Mouse (Mus musculus): ENCODE measurements around the gene Ctnna3.
"Not testable (repeated sequence)": the region's sequence is repeated elsewhere in the genome, so short reads cannot be mapped to it uniquely, and the experiment has no call there.

The Ctnna3 gene

GRCm38 (mm10) chr10:64483281-64483680 lies 1053.4 kb downstream of the Ctnna3 start:
- peak in 1 of 2 experiments; percentile 6 for DNase-seq (ENCODE audit: low spot score in 2 of 2)

- DNase-seq (ENCODE audit: low spot score in 2 of 2), result no peak
These were observed 1059.6 kb downstream of the Ctnna3 start for GRCm38 (mm10) chr10:64489471-64489870.

GRCm38 (mm10) chr10:64543647-64544046 lies 1113.7 kb downstream of the Ctnna3 start:
- no peak for DNase-seq (ENCODE audit: low spot score in 2 of 2)

GRCm38 (mm10) chr10:64544389-64544788 lies 1114.5 kb downstream of the Ctnna3 start:
- DNase-seq (ENCODE audit: low spot score in 2 of 2), result no peak

GRCm38 (mm10) chr10:64571311-64571710 lies 1141.4 kb downstream of the Ctnna3 start:
- no peak for DNase-seq (ENCODE audit: low spot score in 2 of 2)

GRCm38 (mm10) chr10:64588116-64588515 lies 1158.2 kb downstream of the Ctnna3 start:
- DNase-seq (ENCODE audit: low spot score in 2 of 2), result peak; percentile 58 to 83

- DNase-seq (ENCODE audit: low spot score in 2 of 2), result no peak
These were observed 1206.9 kb downstream of the Ctnna3 start for GRCm38 (mm10) chr10:64636760-64637159.

GRCm38 (mm10) chr10:64639061-64639460 lies 1209.2 kb downstream of the Ctnna3 start:
- DNase-seq (ENCODE audit: low spot score in 2 of 2), result no peak

- DNase-seq (ENCODE audit: low spot score in 2 of 2), result no peak
These were observed 1211.2 kb downstream of the Ctnna3 start for GRCm38 (mm10) chr10:64641093-64641492.

- DNase-seq (ENCODE audit: low spot score in 2 of 2), result peak in 1 of 2 experiments; percentile 0
These were observed 1211.7 kb downstream of the Ctnna3 start for GRCm38 (mm10) chr10:64641576-64641975.

- DNase-seq (ENCODE audit: low spot score in 2 of 2), result no peak
These were observed 1214.1 kb downstream of the Ctnna3 start for GRCm38 (mm10) chr10:64643976-64644375.

GRCm38 (mm10) chr10:64661190-64661589 lies 1231.3 kb downstream of the Ctnna3 start:
- no peak for DNase-seq (ENCODE audit: low spot score in 2 of 2)

- DNase-seq (ENCODE audit: low spot score in 2 of 2), result no peak
These were observed 1241.6 kb downstream of the Ctnna3 start for GRCm38 (mm10) chr10:64671469-64671868.

GRCm38 (mm10) chr10:64675796-64676195 lies 1245.9 kb downstream of the Ctnna3 start:
- peak; percentile 3 to 16 for DNase-seq (ENCODE audit: low spot score in 2 of 2)

GRCm38 (mm10) chr10:64710017-64710416 lies 1280.1 kb downstream of the Ctnna3 start:
- DNase-seq (ENCODE audit: low spot score in 2 of 2), result no peak

- peak; percentile 1 to 5 for DNase-seq (ENCODE audit: low spot score in 2 of 2)
These were observed 1288.1 kb downstream of the Ctnna3 start for GRCm38 (mm10) chr10:64718036-64718435.

- DNase-seq (ENCODE audit: low spot score in 2 of 2), result no peak
These were observed 1305.8 kb downstream of the Ctnna3 start for GRCm38 (mm10) chr10:64735692-64736091.

GRCm38 (mm10) chr10:64736616-64737015 lies 1306.7 kb downstream of the Ctnna3 start:
- no peak for DNase-seq (ENCODE audit: low spot score in 2 of 2)

- DNase-seq (ENCODE audit: low spot score in 2 of 2), result not testable (repeated sequence)
These were observed 1311.8 kb downstream of the Ctnna3 start for GRCm38 (mm10) chr10:64741721-64742120.

GRCm38 (mm10) chr10:64744099-64744498 lies 1314.2 kb downstream of the Ctnna3 start:
- not testable (repeated sequence) for DNase-seq (ENCODE audit: low spot score in 2 of 2)

- no peak for DNase-seq (ENCODE audit: low spot score in 2 of 2)
These were observed 1318.8 kb downstream of the Ctnna3 start for GRCm38 (mm10) chr10:64748651-64749050.

- DNase-seq (ENCODE audit: low spot score in 2 of 2), result peak; percentile 20 to 36
These were observed 1320.9 kb downstream of the Ctnna3 start for GRCm38 (mm10) chr10:64750791-64751190.

- no peak for DNase-seq (ENCODE audit: low spot score in 2 of 2)
These were observed 1406.4 kb downstream of the Ctnna3 start for GRCm38 (mm10) chr10:64836315-64836714.

- DNase-seq (ENCODE audit: low spot score in 2 of 2), result no peak
These were observed 1431.5 kb downstream of the Ctnna3 start for GRCm38 (mm10) chr10:64861439-64861838.

All from frontal cortex, postnatal 36 days (tissue).